Mouse (Mus musculus): ENCODE results near the gene Adap1.

- no peak for TF ChIP-seq CTCF (IDR thresholded peaks at IDR 0.05)
- TF ChIP-seq EP300 (IDR thresholded peaks at IDR 0.05) = no peak
Measured at GRCm38 (mm10) chr5:139290467-139291259, 34.8 kb downstream of the Adap1 start.
